Mouse (Mus musculus) intestine, embryonic 14.5 days (tissue): ENCODE data around the gene Gm45623. TPM values are rescaled to one million over a fixed set of nuclear protein-coding genes. Genes with fewer than 3 reads are reported as not detected.

Experiments
- ATAC-seq: fragments of 200-750 bp; cut with Nextera tagmentation; replicated peaks from 2 replicates; pipeline ENCODE4 v1.8.0; 2017; ENCODE audit warnings: low read depth, moderate number of reproducible peaks, moderate TSS enrichment, moderate library complexity; ENCODE audit not compliant: low FRiP score, low TSS enrichment
- DNase-seq: peaks from one replicate; pipeline ENCODE4 v3.0.0-alpha.2; 2018; ENCODE audit warnings: low spot score
- H3K27ac ChIP-seq: fragments of 300-500 bp; sonication (generic); 2 replicates; pipeline ENCODE4 v1.5.1; 2014; ENCODE audit warnings: low read depth, mild to moderate bottlenecking, control low read depth
- H3K27me3 ChIP-seq: fragments of 300-500 bp; sonication (generic); replicated peaks from 2 replicates; pipeline ENCODE4 v1.6.1; 2014; ENCODE audit warnings: low read length, control low read depth; ENCODE audit not compliant: control insufficient read depth, insufficient read depth
- H3K36me3 ChIP-seq: fragments of 300-500 bp; sonication (generic); 2 replicates; pipeline ENCODE4 v1.6.1; 2014; ENCODE audit warnings: low read length, control low read depth; ENCODE audit not compliant: control insufficient read depth, insufficient read depth
- H3K4me1 ChIP-seq: fragments of 300-500 bp; sonication (generic); replicated peaks from 2 replicates; pipeline ENCODE4 v1.6.1; 2014; ENCODE audit warnings: low read length, control low read depth, mixed read lengths; ENCODE audit not compliant: control insufficient read depth, insufficient read depth
- H3K4me2 ChIP-seq: fragments of 300-500 bp; sonication (generic); 2 replicates; pipeline ENCODE4 v1.6.1; 2014; ENCODE audit warnings: low read length
- H3K4me3 ChIP-seq: fragments of 300-500 bp; sonication (generic); 2 replicates; pipeline ENCODE4 v1.5.1; 2014; ENCODE audit warnings: low read depth, low read length, control low read depth, mixed read lengths
- H3K9ac ChIP-seq: fragments of 300-500 bp; sonication (generic); 2 replicates; pipeline ENCODE4 v1.6.1; 2014; ENCODE audit warnings: mild to moderate bottlenecking, low read length
- H3K9me3 ChIP-seq: fragments of 300-500 bp; sonication (generic); 2 replicates; pipeline ENCODE4 v1.6.1; 2016; ENCODE audit warnings: low read length, control low read depth; ENCODE audit not compliant: control insufficient read depth
- WGBS: fragments of 180-500 bp; shearing (Covaris S2); extraction: QIAGEN DNeasy Blood & Tissue Kit; methylation state at CpG from one replicate; pipeline ENCODE4 v1.1.7; 2014; 5-methylcytosine and 5-hydroxymethylcytosine counted together
- polyA plus RNA-seq: library from polyadenylated mRNA; unstranded; fragments of >200 nt; fragmentation: Nextera tagmentation; extraction: Ambion mirVana; gene quantifications from 2 replicates; pipeline ENCODE4 v1.2.1, GENCODE M21; 2014

The Gm45623 gene
- polyA plus RNA-seq, 1 experiment from 2014 or later, result 0.32 TPM

DNA sequence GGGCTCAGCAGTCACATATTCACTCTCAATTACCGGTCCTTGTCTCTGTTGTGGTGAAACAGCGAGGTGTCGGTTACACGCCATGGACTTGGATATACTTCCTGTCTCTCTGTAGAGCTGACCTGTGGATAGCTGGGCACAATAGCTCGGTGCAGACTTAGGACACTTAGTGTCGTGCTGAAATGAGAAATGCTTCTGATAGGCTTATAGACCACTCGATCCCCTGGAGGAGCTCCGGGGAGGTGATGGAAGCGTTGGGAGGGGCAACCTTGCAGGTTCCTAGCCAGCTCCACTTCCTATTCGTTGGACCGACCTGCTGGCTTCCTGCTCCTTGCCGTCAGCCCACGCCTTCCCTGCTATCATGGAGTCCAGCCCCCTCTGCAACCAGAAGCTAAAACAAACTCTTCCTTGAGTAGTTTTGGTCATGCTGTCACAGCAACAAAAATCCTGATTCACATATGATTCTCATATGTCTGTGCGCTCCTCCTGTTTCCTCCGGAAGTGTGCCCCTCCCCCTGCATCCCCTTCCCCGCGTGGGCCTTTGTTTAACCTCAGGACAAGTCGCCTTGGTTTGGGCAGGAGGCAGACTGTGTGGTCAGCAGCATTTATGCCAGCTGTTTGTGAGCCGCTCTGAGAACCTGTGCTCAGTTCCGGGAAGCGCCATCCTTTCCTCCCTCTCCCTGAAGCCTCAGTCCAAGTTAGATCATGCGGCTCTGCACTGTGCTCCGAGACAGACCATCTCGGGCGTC is 11.8 kb upstream of the Gm45623 start:
- H3K4me3 ChIP-seq, result no peak overlapping the region
- H3K27me3 ChIP-seq, result no peaks in the 10 kb centered on the region
- H3K9me3 ChIP-seq, result no peaks in the 10 kb centered on the region
- peak overlapping the region; percentile 38 for H3K4me2 ChIP-seq
- no peak for DNase-seq
- WGBS, result 35% methylated on average over 25 of the region's 25 CpGs
- H3K9ac ChIP-seq, result no peak overlapping the region
- no peaks in the 10 kb centered on the region for H3K36me3 ChIP-seq
- H3K27ac ChIP-seq, result no peak overlapping the region
- H3K4me1 ChIP-seq, result peaks cover 15% of the 10 kb centered on the region
- 0 out of 2 replicates have a peak, but pooled peaks have one; percentile 17 for ATAC-seq

DNA sequence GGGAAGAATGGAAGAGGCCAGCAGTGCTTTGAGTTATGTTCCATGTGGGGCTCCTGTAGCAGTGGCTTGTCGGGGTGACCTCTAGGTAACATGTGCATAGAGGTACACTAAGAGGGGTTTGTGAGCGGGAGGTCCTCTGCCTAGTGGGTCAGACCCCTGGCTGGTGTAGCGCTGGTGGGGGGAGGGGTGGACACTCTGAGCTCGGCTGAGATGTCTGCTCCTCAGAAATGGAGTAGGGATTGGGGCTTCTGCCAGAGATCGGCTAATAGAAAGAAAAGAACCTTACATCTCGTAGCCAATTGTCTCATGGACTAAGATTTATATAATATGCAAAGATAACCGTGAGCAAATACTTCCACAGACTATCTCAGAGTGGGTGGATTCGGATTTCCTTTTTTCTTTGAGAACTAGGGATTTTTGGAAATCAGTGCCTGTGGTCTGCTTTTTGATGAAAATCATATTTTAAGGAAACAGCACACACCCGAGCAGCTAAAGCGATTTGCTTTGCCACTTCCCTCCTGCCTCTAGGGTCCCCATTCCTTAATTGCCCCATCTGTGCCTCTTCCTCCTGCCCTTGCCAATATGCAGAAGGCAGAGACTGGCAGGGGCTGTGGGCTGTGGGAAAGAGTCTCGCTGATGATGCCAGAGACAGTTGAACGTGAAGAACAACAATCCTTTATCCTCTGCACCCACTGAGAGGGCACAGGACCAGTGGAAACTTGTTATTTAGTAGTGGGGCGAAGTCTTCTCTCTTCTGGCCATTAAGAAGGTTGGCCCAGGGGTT is 9.0 kb upstream of the Gm45623 start:
- Histone ChIP-seq H3K4me1 (peaks cover 11% of the 10 kb centered on the region; the same call in 1 of the 2 replicates), H3K27ac (no peak overlapping the region), H3K36me3 (no peaks in the 10 kb centered on the region), H3K4me2 (no peak overlapping the region), H3K27me3 (no peaks in the 10 kb centered on the region), H3K4me3 (no peak overlapping the region), H3K9me3 (no peaks in the 10 kb centered on the region), H3K9ac (no peak overlapping the region)
- DNase-seq (no peak), ATAC-seq (no peak)
- WGBS, result 36% methylated on average over 13 of the region's 13 CpGs

DNA sequence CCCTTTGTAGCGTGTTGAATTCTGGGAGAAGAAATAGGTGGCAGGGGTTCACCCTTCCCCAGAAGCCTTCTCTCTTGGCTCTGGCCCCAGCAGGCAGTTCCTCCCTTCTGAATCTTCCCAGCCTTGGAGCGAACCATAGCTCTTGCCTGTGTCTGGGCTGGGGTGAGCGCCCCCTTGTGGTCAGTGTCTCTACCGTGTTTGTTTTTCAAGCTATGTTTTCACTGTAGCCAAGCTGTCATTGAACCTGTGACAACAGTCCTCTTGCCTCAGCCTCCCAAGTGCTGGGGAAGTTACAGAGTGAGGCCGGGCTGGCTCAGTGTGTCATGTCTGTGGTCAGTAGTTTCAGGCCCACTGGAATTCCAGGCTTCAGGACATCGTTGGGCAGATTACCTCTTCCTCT is 4.9 kb upstream of the Gm45623 start:
- no peak overlapping the region for H3K4me3 ChIP-seq
- peaks cover 5% of the 10 kb centered on the region; the same call in 1 of the 2 replicates for H3K4me1 ChIP-seq
- no peak overlapping the region for H3K27ac ChIP-seq
- no peak overlapping the region for H3K9ac ChIP-seq
- DNase-seq (peak; percentile 89), ATAC-seq (no peak)
- 34% methylated on average over 6 of the region's 6 CpGs for whole genome bisulfite sequencing
- no peaks in the 10 kb centered on the region for H3K36me3 ChIP-seq
- no peak overlapping the region for H3K4me2 ChIP-seq
- H3K27me3 ChIP-seq, result peaks cover 18% of the 10 kb centered on the region
- H3K9me3 ChIP-seq, result no peaks in the 10 kb centered on the region

DNA sequence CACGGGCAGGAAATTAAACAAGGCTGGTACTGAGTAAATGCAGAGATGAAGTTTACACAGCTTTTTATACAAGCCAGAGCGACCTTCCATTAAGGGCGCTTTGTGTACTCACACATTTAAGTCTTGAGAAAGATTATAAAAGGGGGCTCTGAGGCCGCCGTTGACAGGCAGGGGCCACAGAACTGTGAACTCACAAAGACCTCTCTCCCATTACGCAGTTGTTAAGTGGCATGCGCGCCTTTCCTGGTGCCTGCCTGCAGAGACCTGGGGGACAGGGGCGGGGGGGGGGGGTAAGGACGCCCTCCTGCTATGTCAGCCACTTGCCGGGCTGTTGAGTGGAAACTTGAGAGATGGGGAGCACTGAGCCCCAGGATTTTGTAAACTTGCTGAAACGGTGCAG is 3.6 kb upstream of the Gm45623 start:
- 29% methylated on average over 12 of the region's 12 CpGs for WGBS
- Histone ChIP-seq H3K9me3 (no peaks in the 10 kb centered on the region), H3K9ac (no peak overlapping the region), H3K36me3 (no peaks in the 10 kb centered on the region), H3K27me3 (peaks cover 31% of the 10 kb centered on the region), H3K4me3 (no peak overlapping the region), H3K4me1 (peaks cover 11% of the 10 kb centered on the region), H3K27ac (no peak overlapping the region), H3K4me2 (no peak overlapping the region)
- DNase-seq (no peak), ATAC-seq (no peak)

DNA sequence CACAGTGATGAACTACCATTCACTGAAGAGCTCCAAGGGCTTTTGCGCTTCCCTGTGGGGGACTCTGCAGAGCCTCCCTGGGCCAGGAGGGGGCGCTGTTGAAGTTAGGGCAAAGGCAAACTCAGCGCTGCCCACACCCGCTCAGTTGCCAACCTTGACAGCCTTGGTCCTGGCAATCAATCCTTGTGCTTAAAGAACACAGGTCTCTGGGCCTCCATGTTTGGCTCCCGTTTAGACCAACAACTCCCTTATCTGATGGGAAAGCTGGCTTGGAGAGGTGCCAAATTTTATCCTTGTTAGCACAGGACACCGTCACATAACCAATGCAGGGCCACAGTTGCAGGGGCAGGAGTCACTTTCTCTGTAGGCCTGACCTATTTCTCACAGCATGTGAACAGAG is 2.2 kb upstream of the Gm45623 start:
- Histone ChIP-seq H3K4me3 (no peak overlapping the region), H3K27me3 (peaks cover 42% of the 10 kb centered on the region), H3K9ac (no peak overlapping the region), H3K4me2 (no peak overlapping the region), H3K27ac (no peak overlapping the region), H3K4me1 (peaks cover 11% of the 10 kb centered on the region), H3K9me3 (no peaks in the 10 kb centered on the region), H3K36me3 (no peaks in the 10 kb centered on the region)
- no peak for ATAC-seq
- WGBS, result 67% methylated on average over 6 of the region's 6 CpGs
- DNase-seq, result no peak

DNA sequence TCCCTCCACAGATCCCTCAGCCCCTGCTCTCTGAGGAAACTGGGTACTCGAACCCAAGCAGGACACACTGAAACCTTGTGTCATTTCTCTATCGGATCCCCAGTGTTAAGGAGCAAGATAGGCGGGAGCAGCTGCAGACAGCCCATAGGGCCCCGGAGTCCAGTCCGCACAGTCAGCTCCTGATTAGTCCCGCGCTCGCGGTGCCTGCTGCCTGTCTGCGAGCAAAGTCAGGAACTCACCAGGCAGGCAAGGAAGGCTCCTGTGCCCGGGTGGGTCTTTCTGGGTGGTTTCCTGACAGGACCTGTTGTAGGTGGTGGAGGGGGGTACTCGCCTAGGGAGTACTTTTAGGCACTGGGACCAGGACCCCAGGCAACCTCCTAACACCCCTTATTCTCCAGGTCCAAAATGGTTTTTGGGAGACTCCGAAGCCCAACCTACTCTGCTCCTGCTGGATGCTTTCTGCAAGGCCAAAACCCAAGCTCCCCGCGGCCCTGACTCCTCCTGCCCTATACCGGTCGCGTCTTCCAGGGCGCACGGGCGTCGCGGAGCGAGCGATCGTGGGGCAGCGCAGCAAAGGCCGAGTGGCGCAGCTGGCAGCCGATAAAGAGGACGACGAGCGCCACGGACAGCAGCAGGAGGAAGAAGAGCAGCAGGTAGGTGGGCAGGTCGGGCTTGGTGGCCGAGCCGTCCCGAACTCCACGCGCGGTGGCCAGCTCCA is 994 bp downstream of the Gm45623 start:
- peak overlapping the region; percentile 34; the same call in 1 of the 2 replicates for H3K9ac ChIP-seq
- H3K4me1 ChIP-seq, result peaks cover 11% of the 10 kb centered on the region
- peak overlapping the region; percentile 44 for H3K4me3 ChIP-seq
- ATAC-seq (no peak), DNase-seq (peak; percentile 79)
- peak overlapping the region; percentile 89 for H3K4me2 ChIP-seq
- no peaks in the 10 kb centered on the region for H3K36me3 ChIP-seq
- peaks cover 48% of the 10 kb centered on the region for H3K27me3 ChIP-seq
- 3% methylated on average over 41 of the region's 41 CpGs for WGBS
- no peaks in the 10 kb centered on the region for H3K9me3 ChIP-seq
- no peak overlapping the region for H3K27ac ChIP-seq

DNA sequence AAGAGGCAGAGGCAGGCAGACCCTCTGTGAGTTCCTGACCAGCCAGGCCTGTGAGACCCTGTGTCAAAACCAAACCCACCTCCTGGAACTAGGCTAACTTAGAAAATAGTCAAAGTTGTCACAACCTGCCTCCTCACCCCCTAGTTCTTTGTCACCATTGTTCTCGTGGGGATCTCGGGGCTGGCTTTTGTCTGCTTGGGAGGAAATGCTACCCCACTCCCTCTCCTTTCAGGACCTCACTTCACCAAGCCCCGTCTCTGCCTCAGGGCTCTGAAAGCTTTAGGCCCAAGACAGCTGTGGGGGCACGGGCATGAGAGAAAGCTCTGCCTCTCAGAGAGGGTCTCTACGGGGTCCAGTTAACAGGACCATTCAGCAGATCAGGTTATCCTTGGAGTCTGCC is 1.9 kb downstream of the Gm45623 start:
- no peak overlapping the region for H3K4me3 ChIP-seq

DNA sequence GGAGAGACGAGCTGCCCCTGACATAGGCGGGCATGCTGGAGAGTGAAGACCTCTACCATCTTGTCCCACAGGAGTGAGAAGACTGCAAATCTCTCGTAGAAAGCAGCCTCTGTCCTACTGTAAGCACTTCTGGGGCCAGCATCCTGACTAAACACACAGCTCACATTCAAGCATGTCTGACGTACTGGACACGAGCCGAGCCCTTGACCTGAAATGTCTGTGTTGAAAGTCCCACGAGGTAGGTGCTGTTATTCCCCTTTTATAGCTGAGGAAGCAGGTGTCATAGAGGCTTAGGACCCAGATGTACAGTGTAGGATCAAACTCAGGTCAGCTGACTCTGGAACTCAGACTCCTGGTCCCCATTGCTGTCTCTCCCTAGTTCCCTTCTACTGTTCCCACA is 4.2 kb downstream of the Gm45623 start:
- no peak overlapping the region for H3K4me3 ChIP-seq
- no peaks in the 10 kb centered on the region for H3K9me3 ChIP-seq
- H3K4me1 ChIP-seq, result peaks cover 6% of the 10 kb centered on the region
- no peak overlapping the region for H3K27ac ChIP-seq
- no peak for DNase-seq
- H3K9ac ChIP-seq, result no peak overlapping the region
- WGBS, result 81% methylated on average over 7 of the region's 7 CpGs
- H3K4me2 ChIP-seq, result no peak overlapping the region
- no peaks in the 10 kb centered on the region for H3K36me3 ChIP-seq
- no peak for ATAC-seq
- H3K27me3 ChIP-seq, result peaks cover 39% of the 10 kb centered on the region

More for the DNA sequence above, 1.9 kb downstream of the Gm45623 start:
- no peak overlapping the region for H3K4me2 ChIP-seq
- ATAC-seq (no peak), DNase-seq (no peak)
- H3K36me3 ChIP-seq, result no peaks in the 10 kb centered on the region
- no peaks in the 10 kb centered on the region for H3K9me3 ChIP-seq
- peaks cover 10% of the 10 kb centered on the region for H3K4me1 ChIP-seq
- H3K27me3 ChIP-seq, result peaks cover 48% of the 10 kb centered on the region
- no peak overlapping the region for H3K27ac ChIP-seq
- WGBS, result 50% methylated on average over 5 of the region's 5 CpGs
- H3K9ac ChIP-seq, result no peak overlapping the region
